Mouse (Mus musculus): ENCODE data around the gene Upp2. TPM values are rescaled to one million over a fixed set of nuclear protein-coding genes. Genes with fewer than 3 reads are reported as not detected.
A peak's percentile ranks its signal among the peaks of the same experiment; 100 is the strongest.

Upp2 gene
- total RNA-seq, 2 experiments from 2014 or later = 3.4 to 4.2 TPM

DNA sequence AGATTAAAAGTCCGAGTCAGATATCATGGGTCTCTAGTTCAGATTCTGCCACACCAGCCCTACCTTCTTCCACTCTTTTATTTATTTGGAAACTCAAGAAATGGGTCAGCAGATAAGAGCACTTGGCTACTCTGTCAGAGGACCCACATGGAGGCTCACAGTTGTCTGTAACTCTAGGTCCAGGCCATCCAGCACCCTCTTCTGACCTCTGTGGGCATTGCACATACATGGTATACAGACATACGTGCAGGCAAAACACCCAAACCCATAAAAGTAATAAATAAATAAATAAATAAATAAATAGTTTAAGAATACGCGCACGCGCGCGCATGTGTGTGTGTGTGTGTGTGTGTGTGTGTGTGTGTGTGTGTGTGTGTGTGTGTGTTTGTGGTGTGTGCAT, 47.8 kb downstream of the Upp2 start:
- DNase-seq = no peak

DNA sequence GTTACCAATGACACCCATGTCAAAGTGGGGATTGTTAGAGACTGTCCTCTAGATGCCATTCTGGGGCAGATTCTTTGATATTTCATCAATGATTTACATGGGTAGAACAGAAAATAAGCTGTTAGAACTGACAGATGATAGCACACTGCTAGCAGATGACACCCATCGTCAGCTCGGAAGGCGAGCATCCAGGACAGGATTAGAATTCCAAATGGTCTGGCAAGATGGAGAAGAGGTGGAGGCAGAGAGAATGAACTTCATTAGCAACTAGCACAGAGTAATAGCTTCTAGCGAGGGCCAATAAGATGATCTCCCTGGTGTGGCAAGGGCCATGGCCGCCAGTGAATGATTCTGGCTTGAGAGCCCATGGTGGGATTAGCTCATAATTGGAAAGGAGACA, 48.7 kb downstream of the Upp2 start:
- no peak for DNase-seq

DNA sequence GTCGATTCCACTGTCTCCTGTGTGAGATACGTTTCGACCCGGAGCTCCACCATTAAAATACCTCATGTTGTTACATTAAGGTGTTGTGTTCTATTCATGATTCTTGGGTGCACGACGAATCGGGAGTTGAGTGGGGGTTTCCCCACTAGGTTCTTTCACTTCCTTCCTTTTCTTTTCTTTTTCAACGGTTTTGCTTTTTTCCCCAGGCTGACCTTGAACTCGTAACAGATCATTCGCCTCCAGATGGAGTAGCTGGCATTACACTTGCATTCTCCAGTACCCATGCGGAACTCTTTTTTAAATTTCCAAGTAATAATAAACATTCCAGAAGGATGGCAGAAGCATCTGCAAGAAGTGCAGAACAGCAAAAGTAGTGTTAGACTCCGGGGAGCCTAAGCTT, 58.1 kb downstream of the Upp2 start:
- no peak for DNase-seq

DNA sequence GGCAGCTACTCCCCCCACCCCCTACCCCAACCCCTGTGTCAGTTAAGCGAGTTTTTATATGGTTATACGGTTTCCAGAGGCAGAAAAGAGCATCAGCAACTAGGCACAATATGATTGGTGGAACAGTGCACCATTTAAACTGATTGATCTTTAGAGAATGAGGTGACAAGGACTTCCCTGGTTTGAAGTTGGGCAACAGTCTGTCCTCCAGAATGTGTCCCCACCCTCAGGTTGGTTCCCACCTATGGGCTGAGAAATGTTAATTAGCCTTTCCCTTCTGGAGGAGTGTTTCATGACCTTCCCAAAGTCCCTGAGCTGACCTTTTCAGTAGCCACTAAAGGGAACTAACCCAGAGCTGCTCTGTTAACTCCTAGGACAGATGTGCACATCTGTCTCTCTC, 58.6 kb downstream of the Upp2 start:
- DNase-seq = no peak

- no peak for DNase-seq
Observed at GRCm38 (mm10) chr2:58626136-58626769, 59.2 kb downstream of the Upp2 start.

GRCm38 (mm10) chr2:58627981-58628380, 60.9 kb downstream of the Upp2 start:
- DNase-seq = no peak

DNA sequence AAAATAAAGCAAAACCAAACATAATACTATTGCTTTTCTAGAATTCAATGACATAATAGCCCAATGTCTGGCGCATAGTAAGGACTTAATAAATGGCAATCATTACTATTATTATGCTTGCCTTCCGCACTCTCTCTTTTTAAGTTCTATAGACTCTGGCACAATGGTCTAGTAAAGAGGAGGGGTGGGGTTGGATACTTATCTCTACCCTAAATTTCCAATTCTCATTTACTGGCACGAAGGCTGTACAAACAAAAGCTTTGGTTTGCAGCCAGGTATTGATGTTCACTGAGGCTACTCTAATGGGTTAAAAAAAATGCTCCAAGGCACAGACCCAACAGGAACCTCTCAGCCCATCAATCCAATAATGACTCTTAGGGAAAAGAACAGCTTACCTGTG, 61.9 kb downstream of the Upp2 start:
- DNase-seq = no peak

DNA sequence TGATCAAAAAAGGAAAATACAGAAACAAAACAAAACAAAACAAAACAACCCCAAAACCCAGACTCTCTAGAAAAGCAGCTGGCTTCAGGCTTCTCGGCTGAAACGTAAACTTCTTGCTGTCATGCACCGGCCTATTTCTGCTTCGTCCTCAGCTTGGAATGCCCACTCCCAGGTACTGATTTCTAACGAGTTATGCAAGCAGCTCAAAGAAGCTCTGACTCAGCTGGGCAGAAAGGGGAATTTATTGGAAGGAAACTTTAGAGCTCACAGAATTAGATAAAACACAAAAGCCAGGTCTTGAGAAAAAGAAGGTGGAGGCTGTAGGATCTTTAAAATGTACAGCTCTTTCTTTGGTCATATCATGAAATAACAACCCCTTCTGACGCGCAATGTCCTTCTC, 62.3 kb downstream of the Upp2 start:
- DNase-seq = no peak

DNA sequence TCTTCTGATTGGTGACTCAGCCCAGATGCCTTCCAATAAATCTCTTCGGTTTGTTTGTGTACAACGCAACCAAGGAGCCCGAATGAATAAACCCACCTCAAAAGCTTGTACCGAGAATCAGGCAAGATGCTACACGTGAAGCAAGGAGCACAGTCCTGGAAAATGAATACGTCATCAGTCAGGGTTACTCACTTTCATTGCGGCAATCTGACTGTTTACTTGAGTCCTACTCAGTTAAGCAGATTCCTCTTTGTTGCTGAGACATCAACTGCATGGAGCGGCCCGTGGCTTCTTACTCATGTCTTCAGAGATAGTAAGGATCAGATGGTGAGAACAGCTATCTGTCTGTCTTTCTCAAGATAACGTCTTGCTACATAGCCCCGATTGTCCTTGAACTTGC, 66.7 kb downstream of the Upp2 start:
- no peak for DNase-seq

DNA sequence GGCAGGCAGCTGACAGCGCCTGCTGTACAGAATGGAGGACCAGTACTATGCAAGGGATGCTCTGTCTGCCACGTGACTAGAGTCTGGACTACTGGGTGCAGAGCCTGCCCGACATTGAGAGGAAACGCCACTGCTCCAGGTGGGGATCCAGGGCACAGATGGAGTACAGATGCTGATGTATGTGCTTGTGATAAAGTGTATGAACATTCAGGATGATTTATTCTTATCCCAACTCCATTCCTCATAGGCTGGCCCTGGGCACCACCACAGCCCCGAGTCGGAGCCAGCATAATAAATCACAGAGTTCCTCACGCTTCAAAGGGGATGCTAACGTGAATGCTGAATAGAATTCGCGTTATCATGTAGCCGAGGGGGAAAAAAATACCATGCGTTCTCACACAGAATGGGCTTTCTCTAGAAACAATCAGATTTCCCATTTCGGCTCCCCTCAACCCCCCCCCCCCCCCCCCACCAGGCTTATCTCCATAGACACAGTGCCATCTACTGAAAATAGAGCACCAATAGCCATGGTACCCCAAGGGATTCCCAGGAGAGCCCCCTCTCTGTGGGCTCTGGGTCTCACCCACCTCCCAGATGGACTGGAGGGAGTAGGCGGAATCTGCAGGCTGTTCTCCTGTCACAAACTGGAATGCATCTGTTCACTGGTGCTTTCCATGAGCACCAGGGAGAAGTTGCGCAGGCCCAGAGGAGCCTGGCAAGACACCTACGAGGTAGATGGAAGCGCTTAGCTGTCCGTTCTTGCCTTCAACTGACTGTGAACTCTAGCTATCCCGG, 74.9 kb downstream of the Upp2 start:
- no peak for DNase-seq

DNA sequence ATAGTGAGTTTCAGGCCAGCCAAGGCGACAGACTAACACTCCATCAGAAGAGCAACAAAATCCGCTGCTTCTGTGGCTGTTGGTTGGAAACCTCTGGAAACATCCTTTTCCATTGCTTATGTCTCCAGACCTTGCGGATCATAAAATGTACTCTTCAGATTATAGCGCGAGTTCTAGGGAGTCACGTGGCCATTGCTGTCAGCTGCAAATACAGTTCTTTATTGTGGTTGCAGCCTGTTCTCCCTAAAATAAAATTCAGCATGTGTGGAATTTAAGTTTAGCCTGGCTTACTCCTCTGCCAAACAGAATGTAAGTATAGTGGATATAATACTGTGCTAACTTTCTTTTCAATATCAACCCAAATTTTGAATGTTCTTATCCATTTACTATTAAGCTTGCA, 78.6 kb downstream of the Upp2 start:
- DNase-seq = no peak

DNA sequence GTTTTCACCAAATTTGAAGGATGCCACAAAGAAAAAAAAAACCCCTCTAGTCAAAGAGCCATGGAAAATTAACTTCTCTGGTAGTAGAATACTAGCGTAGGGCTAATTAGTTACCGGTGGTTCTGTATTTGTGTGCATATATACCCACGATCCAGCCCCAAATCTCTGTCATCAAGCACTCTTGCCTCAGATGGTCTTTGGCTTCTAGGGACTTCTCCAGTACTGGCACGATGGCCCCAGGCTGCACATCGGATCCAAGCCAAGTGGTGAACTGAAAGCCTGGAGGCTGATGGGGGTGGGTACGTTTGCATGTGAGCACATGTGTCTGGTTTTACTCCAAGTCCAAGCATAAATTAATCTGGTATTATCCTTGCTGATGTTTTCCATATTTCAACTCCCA, 88.1 kb downstream of the Upp2 start:
- no peak for DNase-seq

DNA sequence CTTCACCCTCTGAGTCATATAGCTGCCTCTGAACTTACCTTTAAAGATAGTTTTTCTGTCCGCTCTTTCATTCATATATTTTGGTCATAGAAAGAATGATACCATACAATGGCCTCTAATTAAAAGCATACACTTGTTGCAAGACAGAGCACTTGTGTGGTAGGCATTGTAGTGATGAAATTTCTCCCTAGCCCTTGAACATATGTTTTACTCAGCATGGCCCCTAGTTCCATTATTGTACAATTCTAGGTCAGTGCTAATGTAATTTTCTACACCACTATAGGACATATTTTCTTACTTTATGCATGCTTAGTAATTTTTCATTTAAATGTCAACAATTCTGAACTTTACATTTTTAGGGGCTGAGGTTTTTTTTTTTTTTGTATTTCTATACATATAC, 89.9 kb downstream of the Upp2 start:
- DNase-seq = no peak

- DNase-seq = no peak
Observed at GRCm38 (mm10) chr2:58657855-58658254, 90.8 kb downstream of the Upp2 start.

GRCm38 (mm10) chr2:58660591-58660990, 93.5 kb downstream of the Upp2 start:
- DNase-seq = no peak

DNA sequence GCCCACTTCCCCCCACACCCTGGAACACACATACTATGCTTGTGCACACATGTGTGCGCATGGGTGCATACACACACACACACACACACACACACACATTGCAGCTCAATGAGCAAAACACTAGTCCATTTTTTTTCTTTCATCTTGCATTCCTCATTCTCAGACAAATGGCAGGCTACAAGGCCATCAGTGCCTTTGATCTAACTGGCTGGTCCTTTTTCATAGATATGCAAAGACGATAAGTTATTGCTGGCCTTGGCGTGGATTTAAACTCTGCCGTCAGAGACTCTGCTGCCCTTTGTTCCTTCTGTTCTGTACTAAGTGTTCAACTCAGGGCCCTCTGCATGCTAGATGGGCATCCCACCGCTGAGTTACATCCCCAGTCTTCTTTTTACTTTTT, 94.0 kb downstream of the Upp2 start:
- DNase-seq = no peak

GRCm38 (mm10) chr2:58662661-58663060, 95.6 kb downstream of the Upp2 start:
- no peak for DNase-seq

DNA sequence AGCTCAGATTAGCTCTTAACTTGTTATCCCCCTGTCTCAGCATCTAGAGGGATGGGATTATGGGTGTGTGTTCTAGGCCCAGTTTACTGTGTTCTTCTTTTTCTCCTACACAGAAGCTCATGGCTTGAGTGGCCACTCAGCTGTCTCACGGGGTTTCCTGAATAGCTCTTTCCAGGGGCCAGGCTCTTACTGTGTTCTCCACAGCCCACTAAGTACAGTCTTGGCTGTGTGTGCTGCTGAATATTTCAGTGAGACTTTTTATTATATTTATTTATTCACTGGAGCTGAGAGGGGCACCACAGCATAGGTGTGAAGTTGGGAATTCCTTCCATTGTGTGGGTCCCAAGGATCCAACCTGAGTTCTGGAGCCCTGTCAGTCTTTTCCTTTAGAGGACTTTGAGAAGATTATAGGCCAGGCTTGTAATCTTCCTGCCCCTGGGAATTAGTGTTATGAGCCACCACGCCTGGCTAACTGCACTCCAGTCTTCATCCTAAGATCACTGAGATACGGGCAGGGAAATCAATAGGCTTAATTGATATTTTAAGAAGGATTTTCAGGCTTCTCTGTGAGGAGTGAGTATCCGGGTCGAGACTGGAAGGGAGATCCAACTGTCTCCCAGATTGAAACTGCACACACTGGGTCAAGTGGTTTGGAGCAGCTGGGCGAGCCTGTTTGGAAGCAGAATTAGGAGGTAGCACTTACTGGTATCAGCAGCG, 96.5 kb downstream of the Upp2 start:
- DNase-seq = no peak

GRCm38 (mm10) chr2:58665081-58665814, 98.2 kb downstream of the Upp2 start:
- peak; percentile 45 to 82 for DNase-seq

DNA sequence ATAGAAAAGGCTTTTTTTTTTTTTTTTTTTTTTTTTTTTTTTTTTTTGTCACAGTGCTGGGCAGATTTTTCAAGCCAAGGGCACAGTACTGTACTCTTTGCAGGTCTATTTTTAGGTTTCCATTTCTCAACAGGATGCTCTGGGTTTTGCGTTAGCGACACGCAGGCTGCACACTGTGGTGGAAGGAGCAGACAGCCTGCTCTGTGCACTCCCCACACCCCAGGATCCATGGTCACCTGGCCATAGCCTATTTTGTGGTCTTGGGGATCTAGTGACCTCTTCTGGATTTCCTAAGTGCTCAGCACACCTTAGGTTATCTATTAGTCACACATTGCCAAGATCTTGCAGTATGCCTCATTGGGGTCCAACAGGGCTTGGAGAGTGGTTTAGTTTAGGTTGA, 100.2 kb downstream of the Upp2 start:
- no peak for DNase-seq

DNA sequence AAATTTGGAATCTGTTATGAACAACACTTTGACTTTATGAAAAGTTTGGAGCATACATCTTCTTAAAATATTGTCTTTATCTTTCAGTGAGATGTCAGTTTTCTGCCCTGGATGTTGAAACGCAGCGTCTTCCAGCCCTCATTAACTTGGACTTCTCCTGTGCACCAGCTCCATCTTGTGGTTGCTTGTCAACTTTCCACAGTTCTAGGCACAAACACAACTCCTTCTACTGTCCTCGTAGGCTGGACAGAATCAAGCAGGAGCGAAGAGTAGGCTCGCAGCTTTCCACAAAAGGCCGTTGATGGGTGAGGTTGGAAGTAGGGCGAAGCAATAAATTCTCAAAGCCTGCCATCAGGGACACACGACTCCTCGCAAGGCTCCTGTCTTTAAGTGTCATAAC, 100.9 kb downstream of the Upp2 start:
- DNase-seq = peak; percentile 63 to 81

GRCm38 (mm10) chr2:58669114-58669513, 102.0 kb downstream of the Upp2 start:
- no peak for DNase-seq

- DNase-seq = no peak
Observed at GRCm38 (mm10) chr2:58672520-58672919, 105.4 kb downstream of the Upp2 start.
